Mouse (Mus musculus) heart, postnatal 0 days (tissue): ENCODE data around the gene Vrk1. TPM values are rescaled to one million over a fixed set of nuclear protein-coding genes. Genes with fewer than 3 reads are reported as not detected.
A peak's percentile ranks its signal among the peaks of the same experiment; 100 is the strongest.

Experiments
- ATAC-seq: fragments of 200-750 bp; cut with Nextera tagmentation; 2 replicates; pipeline ENCODE4 v1.8.0; 2017; ENCODE audit warnings: low read depth, moderate number of reproducible peaks, moderate library complexity; ENCODE audit not compliant: insufficient read depth
- DNase-seq: peaks from one replicate; pipeline ENCODE4 v3.0.0-alpha.2; 2016; ENCODE audit warnings: low spot score
- H3K27ac ChIP-seq: fragments of 300-500 bp; sonication (generic); 2 replicates; pipeline ENCODE4 v1.5.1; 2014; ENCODE audit warnings: low read depth, mild to moderate bottlenecking
- H3K27me3 ChIP-seq: fragments of 300-500 bp; sonication (generic); 2 replicates; pipeline ENCODE4 v1.6.1; 2014; ENCODE audit warnings: low read length, mixed read lengths; ENCODE audit not compliant: control insufficient read depth, insufficient read depth
- H3K36me3 ChIP-seq: fragments of 300-500 bp; sonication (generic); replicated peaks from 2 replicates; pipeline ENCODE4 v1.6.1; 2014; ENCODE audit warnings: low read length, mixed read lengths; ENCODE audit not compliant: control insufficient read depth, insufficient read depth
- H3K4me1 ChIP-seq: fragments of 300-500 bp; sonication (generic); 2 replicates; pipeline ENCODE4 v1.6.1; 2014; ENCODE audit warnings: antibody characterized with exemption; ENCODE audit not compliant: control insufficient read depth, insufficient read depth
- H3K4me2 ChIP-seq: fragments of 300-500 bp; sonication (generic); 2 replicates; pipeline ENCODE4 v1.6.1; 2014; ENCODE audit warnings: low read depth, mild to moderate bottlenecking, low read length, moderate library complexity
- H3K4me3 ChIP-seq: fragments of 300-500 bp; sonication (generic); 2 replicates; pipeline ENCODE4 v1.5.1; 2014; ENCODE audit warnings: low read depth, low read length
- H3K9ac ChIP-seq: fragments of 300-500 bp; sonication (generic); replicated peaks from 2 replicates; pipeline ENCODE4 v1.6.1; 2014; ENCODE audit warnings: low read depth, low read length, mixed read lengths
- H3K9me3 ChIP-seq: fragments of 300-500 bp; sonication (generic); replicated peaks from 2 replicates; pipeline ENCODE4 v1.6.1; 2016; ENCODE audit warnings: low read length; ENCODE audit not compliant: control insufficient read depth
- CTCF ChIP-seq: IDR thresholded peaks from 2 replicates; pipeline ENCODE4 v1.5.1; 2016; ENCODE audit warnings: antibody characterized with exemption, control low read depth, low read depth
- EP300 ChIP-seq: IDR thresholded peaks from 2 replicates; pipeline ENCODE4 v1.6.1; 2016; ENCODE audit warnings: antibody characterized with exemption, low read depth
- WGBS: fragments of 180-500 bp; shearing (Covaris S2); extraction: QIAGEN DNeasy Blood & Tissue Kit; methylation state at CpG from one replicate; pipeline ENCODE4 v1.1.7; 2014; 5-methylcytosine and 5-hydroxymethylcytosine counted together
- polyA plus RNA-seq: library from polyadenylated mRNA; unstranded; fragments of >200 nt; fragmentation: Nextera tagmentation; extraction: Ambion mirVana; gene quantifications from 2 replicates; pipeline ENCODE4 v1.2.1, GENCODE M21; 2015
- total RNA-seq: library from RNA; depleted of rRNA; stranded (reverse); fragments of >200 nt; gene quantifications from 2 replicates; pipeline ENCODE4 v1.2.3, GENCODE M21; 2014; ENCODE audit warnings: low replicate concordance; rRNA removed

Gene Vrk1
- total and polyA plus RNA-seq, 2 experiments from 2014 or later, result 8.0 to 26.0 TPM

GRCm38 (mm10) chr12:106107272-106107671, 97.2 kb downstream of the Vrk1 start:
- no peak for TF ChIP-seq EP300
- TF ChIP-seq CTCF, result no peak
- ATAC-seq, result no peak
- no peaks in the 10 kb centered on the region for H3K9me3 ChIP-seq
- no peaks in the 10 kb centered on the region for H3K4me1 ChIP-seq
- no peak for DNase-seq
- H3K4me3 ChIP-seq, result no peak overlapping the region
- H3K27me3 ChIP-seq, result no peaks in the 10 kb centered on the region
- H3K36me3 ChIP-seq, result no peaks in the 10 kb centered on the region
- no peak overlapping the region for H3K9ac ChIP-seq
- WGBS, result 83% methylated on average over 14 of the region's 14 CpGs
- H3K27ac ChIP-seq, result no peak overlapping the region
- no peak overlapping the region for H3K4me2 ChIP-seq

GRCm38 (mm10) chr12:106115070-106115891, 105.3 kb downstream of the Vrk1 start:
- Histone ChIP-seq H3K27ac (no peak overlapping the region), H3K4me2 (no peak overlapping the region), H3K4me1 (no peaks in the 10 kb centered on the region), H3K36me3 (no peaks in the 10 kb centered on the region), H3K4me3 (no peak overlapping the region), H3K9ac (no peak overlapping the region), H3K9me3 (no peaks in the 10 kb centered on the region), H3K27me3 (no peaks in the 10 kb centered on the region)
- no peak for TF ChIP-seq CTCF
- no peak for TF ChIP-seq EP300
- ATAC-seq (no peak), DNase-seq (peak; percentile 8)
- WGBS, result 40% methylated on average over 6 of the region's 6 CpGs

- WGBS, result 34% methylated on average over 5 of the region's 5 CpGs
- Histone ChIP-seq H3K27me3 (no peaks in the 10 kb centered on the region), H3K4me2 (no peak overlapping the region), H3K9me3 (no peaks in the 10 kb centered on the region), H3K4me1 (no peaks in the 10 kb centered on the region), H3K27ac (no peak overlapping the region), H3K9ac (no peak overlapping the region), H3K4me3 (no peak overlapping the region), H3K36me3 (no peaks in the 10 kb centered on the region)
- no peak for ATAC-seq
- TF ChIP-seq CTCF, result no peak
- no peak for TF ChIP-seq EP300
- no peak for DNase-seq
These were observed 105.8 kb downstream of the Vrk1 start for GRCm38 (mm10) chr12:106115892-106116206.

GRCm38 (mm10) chr12:106123276-106123675, 113.2 kb downstream of the Vrk1 start:
- Histone ChIP-seq H3K4me1 (no peaks in the 10 kb centered on the region), H3K9me3 (no peaks in the 10 kb centered on the region), H3K27ac (no peak overlapping the region), H3K27me3 (no peaks in the 10 kb centered on the region), H3K4me2 (no peak overlapping the region), H3K36me3 (no peaks in the 10 kb centered on the region), H3K4me3 (no peak overlapping the region), H3K9ac (no peak overlapping the region)
- no peak for ATAC-seq
- DNase-seq, result no peak
- TF ChIP-seq EP300, result no peak
- no peak for TF ChIP-seq CTCF
- whole genome bisulfite sequencing, result 74% methylated on average over 14 of the region's 14 CpGs

DNA sequence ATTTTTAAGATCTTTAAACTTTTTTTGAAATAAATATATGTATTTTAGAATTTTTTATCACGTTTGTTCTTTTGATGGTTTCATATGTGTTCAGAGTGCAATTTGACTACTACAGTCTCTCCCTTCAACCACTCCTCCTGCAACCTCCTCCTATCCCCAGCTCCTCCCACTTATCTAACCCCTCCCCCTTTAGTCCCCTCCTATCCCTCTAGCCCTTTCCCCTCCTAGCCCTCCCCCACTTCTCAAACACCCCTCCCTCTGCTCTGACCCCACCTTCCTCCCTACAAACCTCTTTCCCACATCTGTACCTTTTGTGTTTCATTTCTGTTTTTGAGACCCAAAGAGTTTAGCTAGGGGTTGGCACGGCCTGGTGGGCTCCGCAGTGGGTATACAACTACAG, 114.6 kb downstream of the Vrk1 start:
- WGBS, result 83% methylated on average over 3 of the region's 3 CpGs
- no peak for DNase-seq
- H3K4me3 ChIP-seq, result no peak overlapping the region
- no peak for ATAC-seq
- TF ChIP-seq EP300, result no peak
- TF ChIP-seq CTCF, result no peak
- H3K4me2 ChIP-seq, result no peak overlapping the region
- no peaks in the 10 kb centered on the region for H3K4me1 ChIP-seq
- no peaks in the 10 kb centered on the region for H3K27me3 ChIP-seq
- no peak overlapping the region for H3K9ac ChIP-seq
- no peaks in the 10 kb centered on the region for H3K36me3 ChIP-seq
- H3K9me3 ChIP-seq, result no peaks in the 10 kb centered on the region
- no peak overlapping the region for H3K27ac ChIP-seq

Other genes with a start within 250 kb of the Vrk1 start
- 78.4 and 110 TPM in 2 replicates for gene Papola, start 225.5 kb upstream of the Vrk1 start, total RNA-seq
- 118 and 124 TPM in 2 replicates for gene Papola, start 225.5 kb upstream of the Vrk1 start, polyA plus RNA-seq